Mouse (Mus musculus): Measurements from ENCODE around the gene Sema4c. TPM values are rescaled to one million over a fixed set of nuclear protein-coding genes. Genes with fewer than 3 reads are reported as not detected.

Sema4c gene
- polyA plus RNA-seq, 1 experiment: 16.6 TPM

GRCm38 (mm10) chr1:36548771-36549170, 9.4 kb downstream of the Sema4c start:
- TF ChIP-seq FOSL1 (IDR thresholded peaks at IDR 0.05; ENCODE audit: insufficient read depth, low read length, poor library complexity, severe bottlenecking): no peak
- TF ChIP-seq CEBPB (IDR thresholded peaks at IDR 0.05; ENCODE audit: low read depth): no peak
- TF ChIP-seq MYOD1 (IDR thresholded peaks at IDR 0.05; ENCODE audit: control insufficient read depth, insufficient read length, low read depth): no peak
- no peak for TF ChIP-seq CTCF (IDR thresholded peaks at IDR 0.05; ENCODE audit: control insufficient read depth, insufficient read depth, insufficient read length)
- no peak for TF ChIP-seq USF1 (IDR thresholded peaks at IDR 0.05; ENCODE audit: low read depth)
- no peak for TF ChIP-seq MYOG (IDR thresholded peaks at IDR 0.05; ENCODE audit: control insufficient read depth, extremely low read depth, insufficient read length)
- TF ChIP-seq MAX (IDR thresholded peaks at IDR 0.05): no peak
- Histone ChIP-seq H3K79me3 (ENCODE audit: low read depth) (peaks cover 8% of the 10 kb centered on the region), H3K79me2 (ENCODE audit: control insufficient read depth, insufficient read depth) (peaks cover 51% of the 10 kb centered on the region), H3ac (ENCODE audit: control insufficient read depth, insufficient read length, low read depth) (no peak overlapping the region), H3K36me3 (ENCODE audit: control insufficient read depth, insufficient read depth) (peaks cover 47% of the 10 kb centered on the region), H3K4me3 (ENCODE audit: insufficient read depth, poor library complexity, severe bottlenecking) (no peak overlapping the region), H3K27me3 (ENCODE audit: control insufficient read depth, insufficient read depth, insufficient read length) (no peaks in the 10 kb centered on the region)

GRCm38 (mm10) chr1:36547981-36548598, 10.1 kb downstream of the Sema4c start:
- peaks cover 6% of the 10 kb centered on the region for H3K79me3 ChIP-seq (ENCODE audit: low read depth)
- H3K79me2 ChIP-seq (ENCODE audit: control insufficient read depth, insufficient read depth): peaks cover 44% of the 10 kb centered on the region
- H3K4me3 ChIP-seq (ENCODE audit: insufficient read depth, poor library complexity, severe bottlenecking): no peak overlapping the region
- peaks cover 40% of the 10 kb centered on the region for H3K36me3 ChIP-seq (ENCODE audit: control insufficient read depth, insufficient read depth)
- H3K27me3 ChIP-seq (ENCODE audit: control insufficient read depth, insufficient read depth, insufficient read length): no peaks in the 10 kb centered on the region
- H3ac ChIP-seq (ENCODE audit: control insufficient read depth, insufficient read length, low read depth): no peak overlapping the region
- TF ChIP-seq CTCF (IDR thresholded peaks at IDR 0.05; ENCODE audit: control insufficient read depth, insufficient read depth, insufficient read length): no peak
- no peak for TF ChIP-seq USF1 (IDR thresholded peaks at IDR 0.05; ENCODE audit: low read depth)
- no peak for TF ChIP-seq FOSL1 (IDR thresholded peaks at IDR 0.05; ENCODE audit: insufficient read depth, low read length, poor library complexity, severe bottlenecking)
- no peak for TF ChIP-seq MAX (IDR thresholded peaks at IDR 0.05)
- no peak for TF ChIP-seq MYOG (IDR thresholded peaks at IDR 0.05; ENCODE audit: control insufficient read depth, extremely low read depth, insufficient read length)
- TF ChIP-seq MYOD1 (IDR thresholded peaks at IDR 0.05; ENCODE audit: control insufficient read depth, insufficient read length, low read depth): no peak
- no peak for TF ChIP-seq CEBPB (IDR thresholded peaks at IDR 0.05; ENCODE audit: low read depth)

- Histone ChIP-seq H3K27me3 (ENCODE audit: control insufficient read depth, insufficient read depth, insufficient read length) (no peaks in the 10 kb centered on the region), H3K36me3 (ENCODE audit: control insufficient read depth, insufficient read depth) (peaks cover 32% of the 10 kb centered on the region), H3ac (ENCODE audit: control insufficient read depth, insufficient read length, low read depth) (peak within 1 kb of the TSS; percentile 80), H3K4me3 (ENCODE audit: insufficient read depth, poor library complexity, severe bottlenecking) (peak within 1 kb of the TSS; percentile 51), H3K79me3 (ENCODE audit: low read depth) (peaks cover 6% of the 10 kb centered on the region), H3K79me2 (ENCODE audit: control insufficient read depth, insufficient read depth) (peaks cover 33% of the 10 kb centered on the region)
- no peak for TF ChIP-seq CEBPB (IDR thresholded peaks at IDR 0.05; ENCODE audit: low read depth)
- TF ChIP-seq CTCF (IDR thresholded peaks at IDR 0.05; ENCODE audit: control insufficient read depth, insufficient read depth, insufficient read length): peak; percentile 86
These were observed 11.2 kb downstream of the Sema4c start, which contains the start of gene Ankrd39 for GRCm38 (mm10) chr1:36546888-36547471. TSS of gene Ankrd39 (minus strand) at chr1:36547445.

- peaks cover 6% of the 10 kb centered on the region for H3K79me3 ChIP-seq (ENCODE audit: low read depth)
- H3K27me3 ChIP-seq (ENCODE audit: control insufficient read depth, insufficient read depth, insufficient read length): no peaks in the 10 kb centered on the region
- peaks cover 33% of the 10 kb centered on the region for H3K79me2 ChIP-seq (ENCODE audit: control insufficient read depth, insufficient read depth)
- peaks cover 30% of the 10 kb centered on the region for H3K36me3 ChIP-seq (ENCODE audit: control insufficient read depth, insufficient read depth)
- H3K4me3 ChIP-seq (ENCODE audit: insufficient read depth, poor library complexity, severe bottlenecking): peak overlapping the region; percentile 51
- TF ChIP-seq CTCF (IDR thresholded peaks at IDR 0.05; ENCODE audit: control insufficient read depth, insufficient read depth, insufficient read length): no peak
- no peak for TF ChIP-seq MYOD1 (IDR thresholded peaks at IDR 0.05; ENCODE audit: control insufficient read depth, insufficient read length, low read depth)
- no peak for TF ChIP-seq USF1 (IDR thresholded peaks at IDR 0.05; ENCODE audit: low read depth)
- no peak for TF ChIP-seq MAX (IDR thresholded peaks at IDR 0.05)
- no peak for TF ChIP-seq CEBPB (IDR thresholded peaks at IDR 0.05; ENCODE audit: low read depth)
- no peak for TF ChIP-seq FOSL1 (IDR thresholded peaks at IDR 0.05; ENCODE audit: insufficient read depth, low read length, poor library complexity, severe bottlenecking)
- TF ChIP-seq MYOG (IDR thresholded peaks at IDR 0.05; ENCODE audit: control insufficient read depth, extremely low read depth, insufficient read length): no peak
- peak overlapping the region; percentile 80 for H3ac ChIP-seq (ENCODE audit: control insufficient read depth, insufficient read length, low read depth)
These were observed 12.1 kb downstream of the Sema4c start for GRCm38 (mm10) chr1:36545845-36546600.

GRCm38 (mm10) chr1:36545382-36545781, 12.8 kb downstream of the Sema4c start:
- H3ac ChIP-seq (ENCODE audit: control insufficient read depth, insufficient read length, low read depth): no peak overlapping the region
- no peaks in the 10 kb centered on the region for H3K27me3 ChIP-seq (ENCODE audit: control insufficient read depth, insufficient read depth, insufficient read length)
- TF ChIP-seq MYOG (IDR thresholded peaks at IDR 0.05; ENCODE audit: control insufficient read depth, extremely low read depth, insufficient read length): no peak
- no peak for TF ChIP-seq FOSL1 (IDR thresholded peaks at IDR 0.05; ENCODE audit: insufficient read depth, low read length, poor library complexity, severe bottlenecking)
- TF ChIP-seq MYOD1 (IDR thresholded peaks at IDR 0.05; ENCODE audit: control insufficient read depth, insufficient read length, low read depth): no peak
- TF ChIP-seq USF1 (IDR thresholded peaks at IDR 0.05; ENCODE audit: low read depth): no peak
- no peak for TF ChIP-seq MAX (IDR thresholded peaks at IDR 0.05)
- no peak for TF ChIP-seq CTCF (IDR thresholded peaks at IDR 0.05; ENCODE audit: control insufficient read depth, insufficient read depth, insufficient read length)
- no peak for TF ChIP-seq CEBPB (IDR thresholded peaks at IDR 0.05; ENCODE audit: low read depth)
- H3K79me3 ChIP-seq (ENCODE audit: low read depth): peaks cover 4% of the 10 kb centered on the region
- H3K79me2 ChIP-seq (ENCODE audit: control insufficient read depth, insufficient read depth): peaks cover 32% of the 10 kb centered on the region
- H3K4me3 ChIP-seq (ENCODE audit: insufficient read depth, poor library complexity, severe bottlenecking): no peak overlapping the region
- peaks cover 24% of the 10 kb centered on the region for H3K36me3 ChIP-seq (ENCODE audit: control insufficient read depth, insufficient read depth)
